Mouse (Mus musculus): ENCODE measurements around the gene Samd10. TPM values are rescaled to one million over a fixed set of nuclear protein-coding genes. Genes with fewer than 3 reads are reported as not detected.

Gene Samd10
- total RNA-seq, 2 experiments from 2014 or later = 0.08 TPM; not detected in 1

DNA sequence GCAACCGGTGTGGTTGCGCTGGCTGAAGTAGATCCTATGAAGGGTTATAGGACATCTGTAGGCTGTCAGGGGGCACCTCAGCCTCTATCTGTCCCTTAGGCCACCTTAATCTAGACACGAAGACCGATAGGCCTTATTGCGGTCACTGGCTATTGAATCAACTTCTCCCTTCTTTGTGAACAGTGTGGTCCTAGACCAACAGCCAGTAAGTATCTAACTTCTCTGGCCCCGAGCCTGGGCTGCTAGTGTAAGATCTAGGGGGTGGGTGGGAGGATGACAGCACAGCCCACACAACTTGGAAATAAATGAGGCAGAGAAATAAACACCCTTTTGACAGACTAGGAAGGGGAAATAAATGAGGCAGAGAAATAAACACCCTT is 6.0 kb downstream of the Samd10 start:
- ATAC-seq (replicated peaks; ENCODE audit: low FRiP score, poor library complexity, severe bottlenecking) = no peak

DNA sequence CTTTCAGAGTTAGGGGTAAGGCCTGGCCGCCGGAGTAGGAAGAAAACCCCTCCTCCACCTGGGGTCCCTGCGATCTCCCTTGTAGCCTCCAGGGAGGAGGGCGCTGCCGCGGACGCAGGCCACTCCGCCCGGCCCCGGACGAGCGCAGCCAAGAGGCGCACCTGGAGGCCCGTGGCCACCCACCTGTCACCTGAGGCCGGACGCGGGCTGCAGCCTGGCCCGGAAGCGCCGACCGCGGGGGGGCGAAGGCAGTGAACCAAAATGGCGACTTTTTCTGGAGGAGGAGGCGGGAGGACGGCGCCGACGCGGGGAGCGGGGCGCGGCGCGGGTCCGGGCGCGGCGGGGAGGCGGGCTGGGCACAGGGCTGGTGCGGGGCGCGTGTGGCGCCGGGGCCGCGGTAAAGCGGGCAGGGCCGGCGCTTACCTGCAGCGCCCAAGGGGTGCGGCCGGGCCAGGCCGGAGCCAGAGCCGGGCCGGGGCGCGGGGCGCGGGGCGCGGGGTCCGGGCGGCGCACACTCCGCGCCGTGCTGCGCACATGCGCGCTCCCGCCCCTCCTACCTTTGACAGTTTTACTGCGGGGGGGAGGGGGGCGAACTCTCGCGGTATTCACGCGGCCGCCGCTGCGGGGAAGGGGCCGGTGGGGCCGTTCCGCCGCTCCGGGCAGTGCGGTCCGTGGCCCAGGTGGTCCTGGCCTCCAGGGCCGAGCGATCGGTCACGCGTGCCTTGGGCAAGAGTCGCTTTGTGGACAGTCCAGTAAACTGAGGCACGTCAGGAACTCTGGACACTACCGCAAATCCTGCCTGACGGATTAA is 6.6 kb downstream of the Samd10 start, which contains the start of gene Zfp512b:
TSS of gene Zfp512b (minus strand) at position 573 of the 811 bp plus-strand sequence.
- ATAC-seq (replicated peaks; ENCODE audit: low FRiP score, poor library complexity, severe bottlenecking) = no peak

- no peak for ATAC-seq (replicated peaks; ENCODE audit: low FRiP score, poor library complexity, severe bottlenecking)
Observed at GRCm38 (mm10) chr2:181591528-181592085, 7.4 kb downstream of the Samd10 start, which contains the start of gene Prpf6. Prpf6 (plus strand) TSS chr2:181591868.

GRCm38 (mm10) chr2:181590471-181590870 is 8.5 kb downstream of the Samd10 start:
- ATAC-seq (replicated peaks; ENCODE audit: low FRiP score, poor library complexity, severe bottlenecking) = no peak

- ATAC-seq (replicated peaks; ENCODE audit: low FRiP score, poor library complexity, severe bottlenecking) = no peak
Observed at GRCm38 (mm10) chr2:181589732-181590105, 9.3 kb downstream of the Samd10 start.

GRCm38 (mm10) chr2:181589011-181589731 is 9.8 kb downstream of the Samd10 start:
- ATAC-seq (replicated peaks; ENCODE audit: low FRiP score, poor library complexity, severe bottlenecking) = no peak

GRCm38 (mm10) chr2:181588229-181588780 is 10.7 kb downstream of the Samd10 start:
- no peak for ATAC-seq (replicated peaks; ENCODE audit: low FRiP score, poor library complexity, severe bottlenecking)

- no peak for ATAC-seq (replicated peaks; ENCODE audit: low FRiP score, poor library complexity, severe bottlenecking)
Observed at GRCm38 (mm10) chr2:181587796-181588195, 11.2 kb downstream of the Samd10 start.

GRCm38 (mm10) chr2:181586124-181586523 is 12.9 kb downstream of the Samd10 start:
- ATAC-seq (replicated peaks; ENCODE audit: low FRiP score, poor library complexity, severe bottlenecking) = no peak

DNA sequence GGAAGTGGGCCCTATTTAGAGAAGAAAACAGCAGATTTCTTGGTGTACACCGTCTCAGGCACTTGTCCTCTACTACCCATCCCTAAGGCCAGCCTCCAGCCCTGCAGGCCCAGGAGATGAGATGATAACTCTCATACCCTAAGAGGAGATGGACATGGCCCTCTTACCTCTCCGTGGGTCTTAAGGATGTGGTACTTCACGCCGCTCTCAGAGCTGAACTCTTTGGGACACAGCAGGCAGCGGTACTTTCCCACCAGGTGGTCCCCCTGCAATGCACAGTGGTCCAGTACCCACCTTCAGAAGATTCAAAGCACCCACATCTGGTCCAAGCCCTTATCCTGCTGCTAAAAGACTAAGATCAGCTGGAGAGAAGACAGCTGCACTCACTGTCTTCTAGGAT is 13.5 kb downstream of the Samd10 start:
- ATAC-seq (replicated peaks; ENCODE audit: low FRiP score, poor library complexity, severe bottlenecking) = no peak

DNA sequence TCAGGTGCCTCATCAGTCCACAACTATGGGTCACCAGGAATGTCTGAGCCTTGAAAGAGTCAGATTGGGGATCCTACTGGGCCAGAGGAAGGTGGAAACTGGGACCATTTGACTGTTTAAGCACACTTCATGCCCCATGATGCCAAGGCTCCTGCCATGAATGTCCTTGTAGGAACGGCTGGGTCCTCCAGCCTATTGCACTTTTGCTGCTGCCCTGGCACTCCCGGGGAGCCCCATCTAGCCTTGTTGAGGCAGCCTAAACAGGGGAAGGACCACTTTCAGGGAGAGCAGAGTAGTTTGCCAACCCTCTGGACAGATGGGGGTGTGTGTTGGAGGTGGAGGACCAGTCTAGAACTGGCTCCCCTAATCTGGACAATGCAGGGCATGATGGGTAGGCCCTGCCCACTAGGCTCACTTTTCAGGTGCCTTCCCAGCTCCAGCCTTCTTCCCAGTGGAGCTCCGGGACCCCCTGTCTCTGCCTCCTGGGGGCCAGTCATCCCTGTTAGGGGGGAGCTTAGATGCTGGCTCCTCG is 14.5 kb downstream of the Samd10 start, which contains the start of gene Uckl1:
TSS of gene Uckl1 (minus strand) at position 482 of the 532 bp plus-strand sequence.
- no peak for ATAC-seq (replicated peaks; ENCODE audit: low FRiP score, poor library complexity, severe bottlenecking)

- no peak for ATAC-seq (replicated peaks; ENCODE audit: low FRiP score, poor library complexity, severe bottlenecking)
Observed at GRCm38 (mm10) chr2:181583460-181584257, 15.4 kb downstream of the Samd10 start.

- ATAC-seq (replicated peaks; ENCODE audit: low FRiP score, poor library complexity, severe bottlenecking) = no peak
Observed at GRCm38 (mm10) chr2:181582939-181583338, 16.1 kb downstream of the Samd10 start.

DNA sequence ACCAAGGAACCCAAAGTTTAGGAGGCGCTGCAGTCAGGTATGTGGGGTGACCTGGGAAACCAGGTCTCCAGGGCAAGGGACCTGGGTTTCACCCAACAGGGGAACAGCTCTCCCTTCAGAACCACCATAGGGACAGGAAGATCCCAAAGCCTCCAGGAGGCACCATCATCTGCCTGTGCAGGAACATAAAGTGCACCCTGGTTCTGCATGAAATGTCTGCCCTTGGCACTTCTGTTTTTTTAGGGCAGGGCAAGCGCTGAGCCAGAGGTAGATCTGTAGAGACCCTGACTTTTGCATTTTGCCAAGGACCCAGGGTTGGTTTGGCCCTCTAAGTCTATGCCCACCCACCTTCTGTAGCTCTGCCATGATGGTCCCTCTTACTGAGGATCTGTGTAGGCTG is 16.7 kb downstream of the Samd10 start:
- ATAC-seq (replicated peaks; ENCODE audit: low FRiP score, poor library complexity, severe bottlenecking) = no peak

DNA sequence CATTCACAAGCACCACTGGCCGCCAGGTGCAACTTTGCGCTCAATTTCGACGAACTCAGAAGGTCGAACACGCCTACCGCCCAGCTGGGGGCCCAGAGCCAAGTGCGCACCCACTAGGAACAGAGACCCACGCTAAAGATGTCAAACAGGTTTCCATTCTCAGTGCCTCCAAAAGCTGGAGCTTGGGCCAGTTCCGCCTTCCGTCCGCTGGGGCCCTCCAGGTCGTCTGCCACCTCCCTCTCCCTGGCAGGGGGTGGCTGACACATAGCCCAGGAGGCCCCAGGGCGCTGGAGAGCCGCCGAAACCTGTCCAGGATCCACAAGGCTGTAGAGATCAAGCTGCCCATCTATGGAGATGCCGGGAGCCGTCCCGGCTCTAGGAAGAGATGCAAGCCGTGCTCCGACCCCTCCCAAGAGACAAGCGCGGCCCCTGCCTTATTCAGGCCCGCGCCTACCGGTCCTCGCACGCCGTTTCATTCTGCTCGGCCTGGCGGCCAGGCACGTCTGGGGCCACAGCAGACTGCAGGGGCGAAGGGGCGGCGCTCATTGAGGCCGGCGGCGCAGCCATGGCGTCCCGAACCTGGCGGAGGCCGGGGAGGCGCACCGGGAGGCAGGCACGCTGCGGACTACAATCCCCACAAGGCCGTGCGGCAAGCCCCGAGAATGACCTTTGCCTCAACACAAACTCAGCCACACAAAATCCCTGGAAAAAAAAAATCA is 17.5 kb downstream of the Samd10 start:
- ATAC-seq (replicated peaks; ENCODE audit: low FRiP score, poor library complexity, severe bottlenecking) = peak; percentile 77

DNA sequence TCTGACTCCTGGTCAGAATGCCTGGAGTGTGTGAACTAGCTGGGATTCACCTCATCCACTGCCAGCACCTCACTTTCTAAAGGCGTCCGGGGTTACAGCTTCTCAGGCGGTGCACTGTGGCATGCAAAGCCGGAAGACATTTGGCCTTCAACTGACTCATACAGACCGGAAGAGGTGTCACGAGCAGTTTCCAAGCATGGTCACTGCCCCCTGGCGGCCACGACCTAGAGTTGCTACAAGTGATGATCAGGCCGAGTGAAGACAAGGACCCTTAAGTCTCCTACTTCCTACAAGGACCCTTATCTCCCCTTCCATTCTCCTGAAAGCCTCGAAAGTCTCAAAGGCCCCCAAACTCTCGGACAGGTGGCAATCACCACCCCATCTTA is 18.0 kb downstream of the Samd10 start:
- ATAC-seq (replicated peaks; ENCODE audit: low FRiP score, poor library complexity, severe bottlenecking) = peak; percentile 79

DNA sequence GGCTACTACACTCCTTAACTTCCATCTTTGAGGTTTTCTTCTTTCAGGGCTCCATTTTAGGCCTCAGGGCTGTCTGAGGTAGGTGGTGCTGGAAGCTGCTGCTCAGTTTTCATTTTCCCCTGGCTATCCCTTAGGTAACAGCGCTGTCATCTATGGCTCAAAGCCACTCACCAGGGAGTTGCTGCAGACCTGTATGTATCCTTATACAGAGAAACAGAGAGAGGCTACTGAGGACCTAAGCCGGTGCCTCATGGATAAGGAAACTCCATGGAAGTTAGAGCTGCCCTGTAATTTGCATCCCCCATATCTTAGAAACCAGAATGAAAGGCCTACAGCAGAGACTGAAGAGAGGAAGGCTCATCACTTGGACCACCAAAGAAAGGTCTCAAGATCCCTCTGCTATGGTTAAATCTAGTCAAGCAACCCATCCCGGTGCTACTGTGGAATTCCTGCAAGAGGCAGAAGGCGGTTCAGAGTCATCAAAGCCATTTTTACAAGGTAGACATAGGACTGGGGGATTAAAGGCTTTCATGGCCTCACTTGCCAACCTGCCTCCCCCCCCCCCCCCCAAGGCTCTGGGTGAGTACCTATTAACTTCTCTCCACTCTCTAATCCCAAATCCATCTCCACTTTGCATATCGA is 18.8 kb downstream of the Samd10 start:
- ATAC-seq (replicated peaks; ENCODE audit: low FRiP score, poor library complexity, severe bottlenecking) = no peak

DNA sequence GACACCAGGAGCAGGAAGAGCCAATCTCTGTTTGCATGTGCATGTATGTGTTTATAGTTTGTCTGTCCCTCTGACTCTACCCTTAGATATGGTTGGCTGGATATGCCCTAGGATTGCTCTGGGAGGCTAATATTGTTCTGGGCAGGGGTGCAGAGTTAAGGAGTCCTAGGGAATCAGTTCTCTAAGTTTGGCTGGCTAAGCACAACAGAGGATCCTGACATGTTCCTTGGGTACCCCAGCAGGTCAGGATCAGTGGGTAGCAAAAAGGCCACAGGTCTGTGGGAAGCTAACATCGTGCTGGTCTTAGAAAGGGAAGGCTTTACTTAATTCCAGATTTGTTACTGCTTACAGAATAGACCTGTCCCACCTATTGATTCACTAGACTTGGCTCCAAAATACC is 19.3 kb downstream of the Samd10 start:
- ATAC-seq (replicated peaks; ENCODE audit: low FRiP score, poor library complexity, severe bottlenecking) = no peak
